Mouse (Mus musculus) hindlimb bud, embryonic 11.5 days (tissue): Measurements from ENCODE around the gene Taf10.

Source experiments
- DNase-seq: peaks from one replicate; pipeline ENCODE4 v3.0.0-alpha.2; 2012; ENCODE audit warnings: low read depth, low spot score; ENCODE audit errors: extremely low spot score

The Taf10 gene

DNA sequence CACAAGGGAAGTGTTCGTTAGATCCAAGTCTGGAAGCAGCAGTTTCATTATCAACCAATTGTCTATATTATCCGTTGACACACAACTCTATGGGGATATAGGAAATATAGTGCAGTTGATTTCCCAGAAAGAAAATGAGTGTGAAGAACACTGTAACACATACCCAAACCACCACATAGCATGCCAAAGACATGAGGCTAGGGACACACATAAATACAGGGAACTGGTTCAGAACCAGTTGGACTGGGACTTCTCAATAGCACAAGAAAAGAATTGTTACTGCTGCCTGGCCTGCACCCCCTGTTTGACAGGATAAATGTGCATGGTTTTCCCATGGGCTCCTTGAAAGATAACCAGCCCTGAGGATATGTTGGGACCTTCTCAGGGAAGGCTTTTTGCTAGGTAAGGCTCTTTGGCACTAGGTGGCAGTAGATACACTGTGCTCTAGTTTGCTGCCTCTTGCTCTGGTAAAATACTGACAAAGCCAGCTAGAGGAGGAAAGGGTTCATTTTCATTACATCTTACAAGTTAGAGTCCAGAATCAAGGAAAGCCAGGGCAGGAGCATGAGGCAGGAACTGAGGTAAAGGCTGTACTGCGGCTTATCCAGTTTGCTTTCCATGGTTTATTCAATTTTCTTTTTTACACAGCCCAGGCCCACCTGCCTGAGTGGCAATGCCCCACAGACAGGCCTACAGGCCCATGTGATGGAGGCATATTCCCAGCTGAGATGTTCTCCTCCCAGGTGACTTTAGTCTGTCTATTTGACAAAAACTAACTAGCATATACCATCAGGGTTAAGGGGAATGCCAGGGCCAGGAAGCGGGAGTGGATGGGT lies 17.8 kb downstream of the Taf10 start:
- no peak for DNase-seq

DNA sequence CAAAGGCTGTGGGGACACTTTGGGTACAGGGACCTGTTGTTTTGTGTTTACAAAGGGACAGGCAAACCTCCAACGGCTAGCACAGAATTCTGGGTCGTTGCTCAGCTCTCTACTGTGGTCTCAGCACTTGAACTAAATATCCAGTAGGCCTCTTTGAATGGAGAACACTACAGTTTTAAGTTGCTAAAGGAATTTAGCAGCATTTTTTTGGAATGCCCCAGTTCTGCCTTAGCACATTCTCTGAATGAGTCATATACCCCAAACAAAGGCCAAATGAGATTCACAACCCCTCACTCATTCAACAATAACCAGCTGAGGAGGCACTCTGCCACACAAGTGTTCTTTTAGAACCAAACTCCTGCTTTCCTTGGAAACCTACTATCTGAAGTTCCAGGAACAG lies 22.2 kb downstream of the Taf10 start:
- no peak for DNase-seq

DNA sequence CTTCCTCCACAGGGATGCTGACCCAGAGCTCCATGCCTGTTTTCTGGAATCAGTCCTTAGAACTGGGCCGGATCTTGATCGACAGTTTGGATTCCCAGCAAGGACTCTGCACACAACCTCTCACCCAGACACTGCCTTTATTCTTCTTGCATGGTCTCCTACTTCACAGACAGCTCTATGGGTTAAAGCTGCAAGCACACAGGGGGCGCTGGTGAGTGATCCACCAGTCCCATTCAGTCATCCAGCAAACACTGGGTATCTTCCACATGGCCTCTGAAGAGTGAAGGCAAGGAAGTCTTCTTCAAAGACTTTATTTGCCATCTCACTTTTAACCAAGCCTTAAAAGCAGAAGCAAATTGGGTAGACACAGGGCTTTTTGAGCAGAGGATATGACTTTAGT lies 28.8 kb downstream of the Taf10 start:
- no peak for DNase-seq

DNA sequence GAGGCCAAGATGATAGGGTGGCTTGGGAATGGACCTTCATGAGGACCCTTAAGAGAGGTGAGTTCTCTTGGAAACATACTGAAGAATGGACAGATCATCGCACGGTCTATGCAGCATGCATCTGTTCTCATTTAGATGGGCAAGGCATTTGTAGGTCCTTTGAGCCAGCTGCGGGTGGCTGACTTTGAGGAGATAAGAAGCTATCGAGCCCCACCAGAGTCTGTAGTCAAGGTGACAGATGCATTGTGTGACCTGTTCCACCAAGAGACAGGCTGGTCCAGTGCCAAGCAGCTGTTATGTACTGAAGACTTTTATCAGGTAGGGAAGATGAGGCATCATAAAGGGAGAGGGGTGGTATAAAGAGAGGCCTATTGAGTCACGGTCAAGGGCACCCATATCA lies 35.4 kb downstream of the Taf10 start:
- DNase-seq: no peak

DNA sequence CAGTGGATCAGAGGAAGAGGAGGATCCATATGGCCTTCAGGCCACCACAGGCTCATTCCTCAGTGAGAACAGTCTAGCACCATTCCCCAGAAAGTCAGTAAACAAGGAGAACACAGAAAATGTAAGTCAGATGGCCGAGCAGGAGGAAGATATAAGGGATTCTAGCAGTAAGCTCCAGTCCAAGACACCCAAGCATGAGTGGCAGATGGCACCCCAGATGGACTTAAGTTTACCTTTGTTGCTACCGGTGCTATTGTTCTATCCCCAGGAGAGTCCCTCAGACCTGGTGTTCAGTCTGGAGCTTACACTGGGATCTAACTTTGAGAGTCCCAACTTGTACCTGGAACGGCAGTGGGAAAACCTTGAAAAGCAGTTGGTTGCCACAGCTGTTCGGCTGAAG lies 40.3 kb downstream of the Taf10 start:
- no peak for DNase-seq

DNA sequence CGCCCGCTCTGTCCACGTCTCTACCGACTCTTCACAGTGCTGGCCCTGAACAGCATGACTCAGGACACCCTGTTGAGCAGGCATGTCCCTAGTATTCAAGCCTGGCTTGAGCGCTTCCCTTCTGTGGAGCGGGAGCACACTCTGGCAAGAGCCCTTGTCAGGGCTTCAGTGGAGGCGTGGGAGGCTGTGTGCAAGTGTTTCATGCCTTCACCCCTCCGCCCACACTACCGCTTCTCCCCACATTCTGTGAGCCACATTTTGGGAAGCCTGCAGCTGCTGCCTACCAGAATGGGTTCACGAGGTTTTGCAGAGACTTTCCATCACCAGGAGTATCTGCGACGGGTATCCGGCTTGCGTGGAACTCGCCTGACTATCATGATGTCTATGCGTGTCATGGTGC lies 41.0 kb downstream of the Taf10 start:
- no peak for DNase-seq

DNA sequence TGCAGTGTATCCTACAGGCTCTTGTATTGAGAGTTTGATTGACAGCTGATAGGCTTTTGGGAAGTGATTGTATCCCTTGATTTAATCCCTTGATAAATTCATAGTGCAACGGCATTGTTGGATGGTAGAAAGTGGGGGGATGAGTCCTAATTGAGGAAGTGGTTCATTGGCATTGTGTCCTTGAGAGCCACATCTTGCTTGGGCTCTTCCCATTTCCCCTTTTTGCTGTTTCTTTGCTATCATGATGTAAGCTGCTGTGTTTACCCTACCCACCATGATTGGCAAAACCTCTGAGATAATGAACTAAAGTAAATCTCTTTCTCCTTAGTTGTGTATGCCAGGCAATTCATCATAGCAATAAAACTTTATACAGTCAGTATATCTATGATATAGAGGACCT lies 53.3 kb downstream of the Taf10 start:
- DNase-seq: no peak
